Mouse (Mus musculus): ENCODE measurements around the gene Cdh23.

Cdh23 gene

GRCm38 (mm10) chr10:60285676-60286372 lies 410.5 kb downstream of the Cdh23 start:
- DNase-seq (ENCODE audit: low read depth, low spot score): no peak

GRCm38 (mm10) chr10:60285183-60285582 lies 411.1 kb downstream of the Cdh23 start:
- DNase-seq (ENCODE audit: low read depth, low spot score): no peak

GRCm38 (mm10) chr10:60284676-60285111 lies 411.6 kb downstream of the Cdh23 start:
- no peak for DNase-seq (ENCODE audit: low read depth, low spot score)

- no peak for DNase-seq (ENCODE audit: low read depth, low spot score)
Observed at GRCm38 (mm10) chr10:60284248-60284647, 412.0 kb downstream of the Cdh23 start.

GRCm38 (mm10) chr10:60282116-60283014 lies 413.9 kb downstream of the Cdh23 start:
- no peak for DNase-seq (ENCODE audit: low read depth, low spot score)

GRCm38 (mm10) chr10:60281571-60282050 lies 414.7 kb downstream of the Cdh23 start:
- no peak for DNase-seq (ENCODE audit: low read depth, low spot score)

GRCm38 (mm10) chr10:60280353-60280752 lies 415.9 kb downstream of the Cdh23 start:
- no peak for DNase-seq (ENCODE audit: low read depth, low spot score)

GRCm38 (mm10) chr10:60279941-60280301 lies 416.4 kb downstream of the Cdh23 start:
- DNase-seq (ENCODE audit: low read depth, low spot score): no peak

- no peak for DNase-seq (ENCODE audit: low read depth, low spot score)
Observed at GRCm38 (mm10) chr10:60279290-60279940, 416.9 kb downstream of the Cdh23 start.

- no peak for DNase-seq (ENCODE audit: low read depth, low spot score)
Observed at GRCm38 (mm10) chr10:60278786-60279185, 417.5 kb downstream of the Cdh23 start.

GRCm38 (mm10) chr10:60278006-60278399 lies 418.3 kb downstream of the Cdh23 start:
- DNase-seq (ENCODE audit: low read depth, low spot score): no peak

GRCm38 (mm10) chr10:60277207-60278005 lies 418.9 kb downstream of the Cdh23 start, which contains the start of gene Psap:
Gene Psap (plus strand): TSS chr10:60277627.
- peak; percentile 95 for DNase-seq (ENCODE audit: low read depth, low spot score)

- DNase-seq (ENCODE audit: low read depth, low spot score): no peak
Observed at GRCm38 (mm10) chr10:60273382-60273781, 422.9 kb downstream of the Cdh23 start.

- no peak for DNase-seq (ENCODE audit: low read depth, low spot score)
Observed at GRCm38 (mm10) chr10:60272241-60272640, 424.0 kb downstream of the Cdh23 start.

- DNase-seq (ENCODE audit: low read depth, low spot score): no peak
Observed at GRCm38 (mm10) chr10:60271015-60271414, 425.3 kb downstream of the Cdh23 start.

GRCm38 (mm10) chr10:60269141-60270064 lies 426.9 kb downstream of the Cdh23 start:
- no peak for DNase-seq (ENCODE audit: low read depth, low spot score)

GRCm38 (mm10) chr10:60268738-60269137 lies 427.6 kb downstream of the Cdh23 start:
- no peak for DNase-seq (ENCODE audit: low read depth, low spot score)

GRCm38 (mm10) chr10:60266842-60267401 lies 429.4 kb downstream of the Cdh23 start:
- no peak for DNase-seq (ENCODE audit: low read depth, low spot score)

GRCm38 (mm10) chr10:60265252-60265651 lies 431.0 kb downstream of the Cdh23 start:
- no peak for DNase-seq (ENCODE audit: low read depth, low spot score)

- DNase-seq (ENCODE audit: low read depth, low spot score): no peak
Observed at GRCm38 (mm10) chr10:60263351-60263750, 432.9 kb downstream of the Cdh23 start.

Data from CD4-positive helper T cell, adult 2 months (primary cell).